Mouse (Mus musculus) liver, embryonic 12.5 days (tissue): ENCODE results near the gene Socs1. TPM values are rescaled to one million over a fixed set of nuclear protein-coding genes. Genes with fewer than 3 reads are reported as not detected.
A peak's percentile ranks its signal among the peaks of the same experiment; 100 is the strongest.

Source experiments
- ATAC-seq: fragments of 200-750 bp; cut with Nextera tagmentation; 2 replicates; pipeline ENCODE4 v1.8.0; 2017; ENCODE audit warnings: moderate number of reproducible peaks, mild to moderate bottlenecking, moderate library complexity
- H3K27ac ChIP-seq: fragments of 300-500 bp; sonication (generic); 2 replicates; pipeline ENCODE4 v1.5.1; 2016; ENCODE audit warnings: mild to moderate bottlenecking
- H3K27me3 ChIP-seq: fragments of 300-500 bp; sonication (generic); replicated peaks from 2 replicates; pipeline ENCODE4 v1.6.1; 2016; ENCODE audit warnings: mild to moderate bottlenecking, moderate library complexity
- H3K36me3 ChIP-seq: fragments of 300-500 bp; sonication (generic); 2 replicates; pipeline ENCODE4 v1.6.1; 2016; ENCODE audit warnings: mild to moderate bottlenecking, moderate library complexity
- H3K4me1 ChIP-seq: fragments of 300-500 bp; sonication (generic); 2 replicates; pipeline ENCODE4 v1.6.1; 2016
- H3K4me2 ChIP-seq: fragments of 300-500 bp; sonication (generic); 2 replicates; pipeline ENCODE4 v1.6.1; 2016; ENCODE audit warnings: mild to moderate bottlenecking, moderate library complexity
- H3K4me3 ChIP-seq: fragments of 300-500 bp; sonication (generic); 2 replicates; pipeline ENCODE4 v1.5.1; 2016; ENCODE audit warnings: mild to moderate bottlenecking, moderate library complexity
- H3K9ac ChIP-seq: fragments of 300-500 bp; sonication (generic); 2 replicates; pipeline ENCODE4 v1.6.1; 2016; ENCODE audit warnings: mild to moderate bottlenecking, moderate library complexity
- H3K9me3 ChIP-seq: fragments of 300-500 bp; sonication (generic); replicated peaks from 2 replicates; pipeline ENCODE4 v1.6.1; 2016; ENCODE audit warnings: mild to moderate bottlenecking, moderate library complexity
- WGBS: fragments of 180-500 bp; shearing (Covaris S2); methylation state at CpG from one replicate; pipeline ENCODE4 v1.1.7; 2016; ENCODE audit not compliant: insufficient replicate concordance; 5-methylcytosine and 5-hydroxymethylcytosine counted together
- polyA plus RNA-seq: library from polyadenylated mRNA; unstranded; fragments of >200 nt; fragmentation: Nextera tagmentation; extraction: Ambion mirVana; gene quantifications from 2 replicates; pipeline ENCODE4 v1.2.1, GENCODE M21; 2016

The Socs1 gene
- 1.8 TPM in 2 replicates for polyA plus RNA-seq

- Histone ChIP-seq H3K9me3 (no peaks in the 10 kb centered on the region), H3K36me3 (no peaks in the 10 kb centered on the region), H3K9ac (peak within 1 kb of the TSS; percentile 76), H3K27me3 (peaks cover 74% of the 10 kb centered on the region), H3K4me1 (peaks cover 41% of the 10 kb centered on the region), H3K4me2 (peak within 1 kb of the TSS; percentile 99), H3K27ac (peak within 1 kb of the TSS; percentile 82), H3K4me3 (peak within 1 kb of the TSS; percentile 81)
- under 1% methylated on average over 59 of the region's 59 CpGs for WGBS
- ATAC-seq = peak; percentile 79
These were observed at the start of gene Socs1 for GRCm38 (mm10) chr16:10785371-10786231. Socs1 (minus strand) TSS chr16:10785536.

DNA sequence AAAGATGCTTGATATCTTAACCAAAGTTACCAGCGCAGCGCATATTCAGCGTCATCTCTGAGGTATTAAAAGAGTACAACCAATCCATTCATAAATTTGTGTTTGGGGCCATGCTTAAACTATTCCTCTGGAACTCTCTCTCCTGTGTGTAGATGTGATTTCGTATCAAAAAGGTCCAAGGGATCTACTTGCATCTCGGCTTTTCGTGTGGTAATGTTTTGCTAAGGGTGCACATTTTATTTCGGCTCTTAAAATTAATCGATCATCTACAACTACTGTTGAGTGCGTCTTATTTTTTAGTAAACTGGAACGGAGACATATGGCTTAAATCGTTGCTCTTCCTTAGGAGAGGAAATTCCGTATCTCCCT lies 49.2 kb upstream of the Socs1 start:
- H3K36me3 ChIP-seq = peaks cover 2% of the 10 kb centered on the region; the same call in 1 of the 2 replicates
- no peaks in the 10 kb centered on the region; the same call in 1 of the 2 replicates for H3K27me3 ChIP-seq
- WGBS = 9% methylated on average over 12 of the region's 12 CpGs
- no peaks in the 10 kb centered on the region for H3K9me3 ChIP-seq
- peaks cover 48% of the 10 kb centered on the region for H3K4me1 ChIP-seq
- peak overlapping the region; percentile 86 for H3K4me3 ChIP-seq
- H3K9ac ChIP-seq = peak overlapping the region; percentile 89
- H3K27ac ChIP-seq = peak overlapping the region; percentile 91; the same call in 1 of the 2 replicates
- no peak for ATAC-seq
- H3K4me2 ChIP-seq = peak overlapping the region; percentile 99

DNA sequence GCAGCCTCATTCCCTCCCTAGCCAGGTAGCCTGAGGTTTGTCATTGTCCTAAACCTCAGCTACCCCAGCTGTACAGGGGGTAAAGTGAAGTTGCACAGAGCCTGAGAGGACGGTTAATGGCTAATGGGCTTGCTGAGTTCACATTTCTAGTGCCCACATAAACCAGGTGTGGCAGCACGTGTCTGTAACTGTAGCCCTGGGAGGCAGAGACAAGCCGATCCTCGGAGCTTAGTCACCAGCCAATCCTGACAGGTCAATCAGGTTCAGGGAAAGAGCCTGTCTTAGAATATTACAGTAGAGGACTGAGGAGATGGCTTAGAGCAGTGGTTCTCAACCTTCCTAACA lies 43.1 kb upstream of the Socs1 start:
- Histone ChIP-seq H3K27ac (no peak overlapping the region), H3K4me1 (no peaks in the 10 kb centered on the region), H3K4me3 (no peak overlapping the region), H3K9ac (no peak overlapping the region), H3K27me3 (peaks cover 4% of the 10 kb centered on the region; the same call in 1 of the 2 replicates), H3K9me3 (no peaks in the 10 kb centered on the region), H3K36me3 (no peaks in the 10 kb centered on the region), H3K4me2 (no peak overlapping the region)
- no peak for ATAC-seq
- WGBS = 61% methylated on average over 4 of the region's 4 CpGs

- ATAC-seq = no peak
These were observed 42.6 kb upstream of the Socs1 start for GRCm38 (mm10) chr16:10827766-10828460.

GRCm38 (mm10) chr16:10827269-10827668 lies 41.9 kb upstream of the Socs1 start:
- peaks cover 4% of the 10 kb centered on the region; the same call in 1 of the 2 replicates for H3K27me3 ChIP-seq
- no peaks in the 10 kb centered on the region for H3K36me3 ChIP-seq
- 75% methylated on average over 9 of the region's 9 CpGs for WGBS
- no peak overlapping the region for H3K9ac ChIP-seq
- H3K4me1 ChIP-seq = no peaks in the 10 kb centered on the region
- H3K9me3 ChIP-seq = no peaks in the 10 kb centered on the region
- no peak overlapping the region for H3K4me2 ChIP-seq
- no peak overlapping the region for H3K27ac ChIP-seq
- no peak for ATAC-seq
- no peak overlapping the region for H3K4me3 ChIP-seq

More at GRCm38 (mm10) chr16:10827766-10828460, 42.6 kb upstream of the Socs1 start:
- H3K9me3 ChIP-seq = no peaks in the 10 kb centered on the region
- H3K4me1 ChIP-seq = no peaks in the 10 kb centered on the region
- no peak overlapping the region for H3K4me2 ChIP-seq
- H3K27me3 ChIP-seq = peaks cover 4% of the 10 kb centered on the region; the same call in 1 of the 2 replicates
- no peak overlapping the region for H3K4me3 ChIP-seq
- H3K27ac ChIP-seq = no peak overlapping the region
- no peaks in the 10 kb centered on the region for H3K36me3 ChIP-seq
- WGBS = 65% methylated on average over 7 of the region's 7 CpGs
- H3K9ac ChIP-seq = no peak overlapping the region

GRCm38 (mm10) chr16:10825840-10826239 lies 40.5 kb upstream of the Socs1 start:
- Histone ChIP-seq H3K4me2 (no peak overlapping the region), H3K27me3 (peaks cover 4% of the 10 kb centered on the region; the same call in 1 of the 2 replicates), H3K4me3 (no peak overlapping the region), H3K27ac (no peak overlapping the region), H3K9ac (no peak overlapping the region), H3K9me3 (no peaks in the 10 kb centered on the region), H3K36me3 (no peaks in the 10 kb centered on the region), H3K4me1 (no peaks in the 10 kb centered on the region)
- WGBS = 65% methylated on average over 4 of the region's 4 CpGs
- no peak for ATAC-seq

DNA sequence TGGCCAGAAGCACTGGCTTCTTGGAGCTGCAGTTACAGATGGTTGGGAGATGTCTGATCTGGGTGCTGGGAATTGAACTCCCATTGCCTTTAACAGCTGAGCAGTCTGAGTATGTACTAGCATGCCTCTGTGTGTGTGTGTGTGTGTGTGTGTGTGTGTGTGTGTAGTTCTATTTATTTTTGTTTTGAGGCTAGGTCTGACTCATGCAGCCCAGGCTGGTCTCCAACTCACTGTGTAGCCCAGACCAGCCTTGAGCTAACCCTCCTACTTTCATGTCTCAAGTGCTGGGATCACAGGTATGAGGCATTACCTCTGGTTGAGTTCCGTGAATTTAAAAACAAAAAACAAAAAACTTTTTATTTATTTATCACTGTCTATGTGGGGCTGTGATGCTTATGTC lies 39.2 kb upstream of the Socs1 start:
- Histone ChIP-seq H3K36me3 (no peaks in the 10 kb centered on the region), H3K4me1 (no peaks in the 10 kb centered on the region), H3K27ac (no peak overlapping the region), H3K27me3 (peaks cover 8% of the 10 kb centered on the region; the same call in 1 of the 2 replicates), H3K9me3 (no peaks in the 10 kb centered on the region), H3K4me2 (no peak overlapping the region), H3K9ac (no peak overlapping the region), H3K4me3 (no peak overlapping the region)
- no peak for ATAC-seq
- 69% methylated on average over 1 of the region's 1 CpGs for WGBS

DNA sequence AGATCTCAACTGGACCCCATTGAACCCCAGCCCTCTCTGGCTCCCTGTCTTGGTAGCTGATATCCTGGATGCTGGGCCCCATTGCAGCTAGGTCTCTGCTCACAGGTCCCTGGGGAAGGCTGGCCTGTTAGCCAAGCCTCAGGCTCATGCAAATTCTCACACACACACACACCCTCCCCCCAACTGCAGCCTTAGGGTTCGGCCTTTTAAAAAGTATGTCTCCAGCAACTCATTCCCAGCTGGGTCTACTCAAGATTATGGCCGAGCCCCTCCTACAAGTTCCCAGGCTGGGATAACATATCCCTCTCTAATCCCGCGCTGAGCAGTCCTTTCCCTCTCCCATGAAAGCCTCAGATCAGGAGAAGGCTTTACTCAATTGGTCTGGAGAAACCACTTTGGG lies 36.1 kb upstream of the Socs1 start:
- 64% methylated on average over 4 of the region's 4 CpGs for WGBS
- Histone ChIP-seq H3K36me3 (no peaks in the 10 kb centered on the region), H3K27me3 (peaks cover 16% of the 10 kb centered on the region; the same call in 1 of the 2 replicates), H3K9me3 (no peaks in the 10 kb centered on the region), H3K4me3 (no peak overlapping the region), H3K4me1 (no peaks in the 10 kb centered on the region), H3K9ac (no peak overlapping the region), H3K27ac (no peak overlapping the region), H3K4me2 (no peak overlapping the region)
- ATAC-seq = no peak

DNA sequence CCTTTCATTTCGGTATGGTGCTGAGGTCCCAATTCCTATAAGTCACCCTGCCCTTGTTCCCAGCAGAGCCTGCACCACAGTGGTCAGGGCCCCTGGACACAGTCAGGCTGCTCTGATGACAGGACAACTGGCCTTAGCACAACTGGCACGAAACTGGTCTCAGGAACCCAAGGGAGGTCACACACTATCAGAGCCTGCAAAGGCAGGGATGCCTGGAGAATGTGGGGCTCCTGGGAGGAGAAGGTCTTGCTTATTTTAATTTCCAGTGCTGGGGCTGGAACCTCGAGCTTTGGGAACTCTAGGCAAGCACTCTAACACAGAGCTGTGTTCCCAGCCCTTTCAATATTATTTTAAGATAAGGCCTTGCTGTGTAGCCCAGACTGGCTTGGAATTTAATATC lies 34.6 kb upstream of the Socs1 start:
- WGBS = 52% methylated on average over 3 of the region's 3 CpGs
- H3K9ac ChIP-seq = no peak overlapping the region
- peaks cover 17% of the 10 kb centered on the region; the same call in 1 of the 2 replicates for H3K27me3 ChIP-seq
- ATAC-seq = no peak
- no peak overlapping the region for H3K27ac ChIP-seq
- H3K4me3 ChIP-seq = no peak overlapping the region
- no peaks in the 10 kb centered on the region for H3K9me3 ChIP-seq
- H3K4me2 ChIP-seq = no peak overlapping the region
- H3K36me3 ChIP-seq = no peaks in the 10 kb centered on the region
- peaks cover 2% of the 10 kb centered on the region for H3K4me1 ChIP-seq

- Histone ChIP-seq H3K9me3 (no peaks in the 10 kb centered on the region), H3K4me3 (no peak overlapping the region), H3K27ac (no peak overlapping the region), H3K9ac (no peak overlapping the region), H3K4me2 (no peak overlapping the region), H3K27me3 (peaks cover 18% of the 10 kb centered on the region; the same call in 1 of the 2 replicates), H3K4me1 (peaks cover 15% of the 10 kb centered on the region), H3K36me3 (no peaks in the 10 kb centered on the region)
- 64% methylated on average over 4 of the region's 4 CpGs for WGBS
- ATAC-seq = no peak
These were observed 33.3 kb upstream of the Socs1 start for GRCm38 (mm10) chr16:10818579-10819135.

GRCm38 (mm10) chr16:10814864-10815263 lies 29.5 kb upstream of the Socs1 start:
- 30% methylated on average over 4 of the region's 4 CpGs for WGBS
- no peak; the same call in 1 of the 2 replicates for ATAC-seq
- no peak overlapping the region for H3K27ac ChIP-seq

GRCm38 (mm10) chr16:10813726-10814125 lies 28.4 kb upstream of the Socs1 start:
- Histone ChIP-seq H3K27ac (no peak overlapping the region), H3K4me1 (peaks cover 17% of the 10 kb centered on the region), H3K27me3 (peaks cover 48% of the 10 kb centered on the region; the same call in 1 of the 2 replicates), H3K9ac (no peak overlapping the region), H3K4me3 (no peak overlapping the region), H3K36me3 (no peaks in the 10 kb centered on the region), H3K9me3 (no peaks in the 10 kb centered on the region), H3K4me2 (no peak overlapping the region)
- no peak for ATAC-seq
- 52% methylated on average over 4 of the region's 4 CpGs for WGBS

More at GRCm38 (mm10) chr16:10814864-10815263, 29.5 kb upstream of the Socs1 start:
- no peak overlapping the region for H3K9ac ChIP-seq
- H3K4me3 ChIP-seq = no peak overlapping the region
- peaks cover 40% of the 10 kb centered on the region; the same call in 1 of the 2 replicates for H3K27me3 ChIP-seq
- no peaks in the 10 kb centered on the region for H3K9me3 ChIP-seq
- H3K36me3 ChIP-seq = no peaks in the 10 kb centered on the region
- no peak overlapping the region for H3K4me2 ChIP-seq
- peaks cover 17% of the 10 kb centered on the region for H3K4me1 ChIP-seq
